Mouse (Mus musculus) frontal cortex, postnatal 36 days (tissue): Measurements from ENCODE around the gene Men1.
"Not testable (repeated sequence)": the region's sequence is repeated elsewhere in the genome, so short reads cannot be mapped to it uniquely, and the experiment has no call there.

Experiments used
- DNase-seq, 2 experiments: peaks; one replicate each; pipeline ENCODE4 v3.0.0; 2022; ENCODE audit warnings: low spot score in 2 of 2

The Men1 gene

GRCm38 (mm10) chr19:6334673-6335457, at the start of gene Men1:
Gene Men1, plus strand, starts transcription at chr19:6334979.
- DNase-seq: peak; percentile 95 to 98

GRCm38 (mm10) chr19:6285226-6285625, 49.6 kb upstream of the Men1 start:
- no peak for DNase-seq

DNA sequence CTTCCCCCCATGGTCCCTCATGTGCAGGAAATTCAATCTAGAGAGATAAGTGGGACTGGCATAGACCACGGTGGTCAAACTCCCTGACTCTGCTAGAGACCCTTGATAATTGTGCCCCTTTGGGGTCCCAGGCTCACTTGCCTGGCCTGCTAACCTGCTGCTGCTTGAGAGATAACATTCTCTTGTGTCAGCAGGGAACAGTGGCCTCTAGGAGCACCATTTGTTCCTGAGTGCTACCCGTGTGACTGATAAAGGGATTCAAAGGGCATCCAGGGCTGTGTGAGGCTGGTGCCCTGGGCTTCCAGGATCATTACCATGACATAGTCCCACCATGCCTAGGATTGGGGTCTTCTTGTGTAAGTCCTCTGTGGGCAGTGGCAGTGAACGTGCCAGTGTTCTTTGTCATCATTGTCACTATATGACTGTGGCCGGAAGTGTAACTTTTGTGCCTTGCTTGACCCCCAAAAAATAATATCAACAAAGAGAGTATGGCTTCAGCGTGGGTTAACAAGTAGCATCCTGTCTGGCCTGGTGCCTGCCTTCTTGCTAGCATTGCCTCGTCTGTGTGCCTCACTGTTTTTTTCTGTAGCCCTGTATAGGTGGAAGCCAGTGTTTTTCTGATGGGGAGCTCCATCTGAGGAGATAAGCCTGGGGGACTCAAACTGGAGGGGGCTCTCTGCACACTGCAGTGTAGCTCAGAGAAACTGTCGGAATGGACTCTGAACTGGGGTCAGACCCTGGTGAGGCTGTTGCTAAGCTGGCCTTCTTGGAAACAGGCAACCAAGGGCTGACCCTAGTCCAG, 48.9 kb upstream of the Men1 start:
- DNase-seq: no peak

DNA sequence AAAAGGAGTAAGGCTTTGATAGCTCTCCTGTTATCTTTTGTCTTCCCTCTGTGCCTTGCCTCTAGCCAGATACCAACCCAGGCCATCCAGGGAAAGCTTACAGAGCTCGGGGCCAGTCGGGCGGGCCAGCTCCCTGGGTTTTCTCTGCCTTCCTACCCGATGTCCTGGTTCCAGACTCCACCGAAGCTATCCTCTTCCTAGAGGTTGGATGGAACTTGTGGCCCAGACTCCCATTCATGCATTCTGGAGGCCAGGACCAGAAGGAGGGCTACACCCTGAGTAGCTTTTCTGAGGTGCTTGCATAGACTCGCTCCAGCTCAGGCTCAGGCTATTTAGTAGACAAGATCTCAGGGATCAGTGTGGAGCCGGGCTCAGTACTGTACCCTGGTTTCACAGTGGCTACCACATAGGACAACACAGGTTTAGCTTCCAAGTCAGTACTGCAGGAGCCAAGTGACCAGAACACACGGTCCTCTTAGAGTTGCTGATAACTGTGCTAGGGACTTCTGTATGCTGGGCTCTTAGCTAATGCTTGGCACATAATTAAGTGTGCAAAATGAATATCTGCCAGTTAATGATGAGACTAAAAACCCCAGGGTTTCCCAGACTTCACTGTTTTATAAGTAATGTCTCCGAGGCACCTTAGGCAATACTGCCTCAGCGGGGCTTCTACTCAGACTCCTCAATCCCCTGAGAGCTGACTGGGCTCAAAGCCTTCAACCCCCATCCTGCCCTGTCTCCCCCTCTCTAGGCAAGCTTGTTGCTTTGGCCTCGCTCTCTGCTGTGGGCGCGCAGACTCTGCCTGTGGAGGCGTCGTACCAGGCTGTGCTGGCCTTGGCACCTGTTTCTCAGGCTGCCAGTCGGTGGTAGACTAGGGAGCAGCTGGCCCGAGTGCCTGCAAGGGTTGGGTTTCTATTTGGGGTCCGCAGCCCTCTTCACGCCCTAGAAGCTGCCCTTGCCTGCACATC, 48.1 kb upstream of the Men1 start:
- DNase-seq: no peak

DNA sequence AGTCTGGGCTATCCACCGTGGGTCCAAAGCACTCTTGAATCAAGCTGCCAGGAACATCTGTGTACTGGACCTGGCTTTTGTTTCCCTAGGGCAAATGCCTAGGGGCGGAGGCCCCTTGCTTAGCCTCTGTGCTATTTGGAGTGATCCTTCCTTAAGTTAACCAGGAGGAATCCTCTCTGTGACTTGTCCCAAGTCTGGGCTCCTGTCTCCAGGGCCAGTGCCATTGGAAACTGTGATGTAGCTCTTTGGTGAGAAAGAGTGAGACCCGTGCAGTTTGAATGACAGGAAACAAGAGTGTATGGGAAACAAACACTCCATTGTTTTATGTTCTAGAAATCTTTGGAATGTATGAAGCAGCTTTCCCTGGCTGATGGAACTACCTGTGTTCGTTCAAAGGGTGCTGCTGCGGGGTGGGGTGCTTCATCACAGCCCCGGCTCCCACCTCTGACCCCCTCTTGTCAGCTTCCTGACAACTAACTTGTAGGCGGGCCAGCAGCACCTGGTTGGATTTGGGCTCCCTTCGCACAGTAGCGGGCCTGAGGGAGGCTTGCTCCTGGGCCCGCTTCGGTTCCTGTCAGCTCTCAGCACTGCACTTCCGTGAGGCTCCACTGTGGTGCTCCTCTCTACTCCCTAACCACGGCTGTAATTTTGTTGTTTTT, 46.4 kb upstream of the Men1 start:
- no peak for DNase-seq

- DNase-seq: no peak
These were observed 45.0 kb upstream of the Men1 start for GRCm38 (mm10) chr19:6289696-6290238.

GRCm38 (mm10) chr19:6290720-6291116, 44.1 kb upstream of the Men1 start:
- DNase-seq: not testable (repeated sequence)

DNA sequence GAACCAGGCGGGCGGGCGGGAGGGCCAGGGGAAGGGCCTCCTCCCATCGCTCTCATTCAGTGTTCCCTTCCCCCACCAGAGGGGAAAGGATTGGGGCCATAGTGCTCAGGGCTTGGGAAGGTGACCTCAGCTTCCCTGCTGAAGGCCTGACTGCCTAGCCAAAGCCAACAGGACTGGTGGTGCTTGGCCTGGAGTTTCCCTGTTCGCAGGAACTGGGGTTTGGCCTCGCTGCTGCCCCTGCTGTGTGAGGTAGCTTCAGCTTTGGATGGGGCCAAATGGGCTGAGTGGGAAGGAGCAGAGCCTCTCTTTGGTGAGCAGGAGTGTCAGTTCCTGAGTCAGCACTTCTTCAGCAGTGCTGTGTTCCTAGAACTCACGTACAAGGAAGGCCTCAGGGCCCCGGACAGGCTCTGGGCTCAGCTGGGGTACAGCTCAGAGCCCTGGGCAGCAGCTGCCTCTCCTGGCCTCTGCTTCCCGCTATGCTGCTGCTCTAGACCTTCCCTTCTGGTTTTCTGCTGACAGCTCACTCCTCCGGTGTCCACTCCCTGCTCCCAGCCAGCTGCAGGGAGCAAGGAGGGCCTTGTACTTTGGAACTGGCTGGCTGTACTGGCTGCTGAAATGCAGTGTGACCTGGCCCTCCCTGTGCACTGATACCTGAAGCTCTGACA, 43.5 kb upstream of the Men1 start:
- DNase-seq: no peak

GRCm38 (mm10) chr19:6292262-6292661, 42.5 kb upstream of the Men1 start:
- DNase-seq: no peak

DNA sequence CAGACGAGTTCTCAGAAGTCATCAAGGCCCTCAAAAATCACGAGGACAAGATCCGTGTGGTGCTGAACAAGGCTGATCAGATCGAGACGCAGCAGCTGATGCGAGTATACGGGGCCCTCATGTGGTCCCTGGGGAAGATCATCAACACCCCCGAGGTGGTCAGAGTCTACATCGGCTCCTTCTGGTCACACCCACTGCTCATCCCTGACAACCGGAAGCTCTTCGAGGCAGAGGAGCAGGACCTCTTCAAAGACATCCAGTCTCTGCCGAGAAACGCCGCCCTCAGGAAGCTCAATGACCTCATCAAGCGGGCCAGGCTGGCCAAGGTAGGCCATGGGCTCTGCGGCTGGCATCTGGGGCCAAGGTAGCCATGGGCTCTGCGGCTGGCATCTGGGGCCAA, 40.5 kb upstream of the Men1 start:
- DNase-seq: no peak

GRCm38 (mm10) chr19:6296551-6297210, 38.1 kb upstream of the Men1 start:
- DNase-seq: no peak

DNA sequence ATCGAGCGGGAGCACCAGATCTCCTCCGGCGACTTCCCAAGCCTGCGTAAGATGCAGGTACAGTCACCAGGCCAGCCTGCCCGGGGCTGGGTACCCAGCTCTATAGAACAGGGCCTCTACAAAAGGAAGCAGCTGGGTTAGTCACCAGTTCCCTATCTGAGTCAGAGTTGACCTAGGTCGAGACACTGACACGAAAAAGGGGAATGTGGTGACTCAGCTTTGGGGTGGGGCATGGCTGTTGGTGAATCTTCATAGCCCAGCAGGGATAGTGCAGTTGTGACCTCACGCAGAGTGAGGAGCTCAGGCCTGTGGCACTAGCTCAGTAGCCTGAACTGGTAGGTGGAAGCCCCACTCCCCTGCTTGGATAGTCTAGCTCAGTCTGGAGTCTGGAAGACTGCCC, 37.1 kb upstream of the Men1 start:
- no peak for DNase-seq

GRCm38 (mm10) chr19:6299003-6299402, 35.8 kb upstream of the Men1 start:
- no peak for DNase-seq

- DNase-seq: no peak
These were observed 35.1 kb upstream of the Men1 start for GRCm38 (mm10) chr19:6299450-6300267.

DNA sequence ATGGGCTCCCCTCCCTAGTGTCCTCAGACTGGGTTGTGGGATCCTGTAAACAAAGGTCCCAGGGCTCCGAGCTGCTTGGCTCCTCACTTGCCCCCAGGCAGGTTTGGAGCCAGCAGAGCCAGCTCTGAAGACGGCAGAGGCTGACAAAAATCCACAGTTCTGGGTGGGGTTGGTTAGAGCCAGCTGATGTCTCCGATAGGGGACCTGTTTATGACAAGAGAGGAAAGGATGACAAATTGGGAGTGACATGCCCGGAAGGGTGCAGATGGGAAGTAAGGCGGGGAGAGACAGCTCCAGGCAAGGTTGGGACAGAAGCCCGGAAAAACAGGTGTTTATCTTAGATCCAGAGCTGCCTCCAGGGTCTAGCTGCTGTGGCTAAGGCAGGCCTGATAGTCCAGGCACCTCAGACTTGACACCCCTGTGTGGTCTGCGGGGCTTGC, 34.4 kb upstream of the Men1 start:
- no peak for DNase-seq

GRCm38 (mm10) chr19:6302114-6302513, 32.7 kb upstream of the Men1 start:
- no peak for DNase-seq

GRCm38 (mm10) chr19:6302522-6302921, 32.3 kb upstream of the Men1 start:
- DNase-seq: peak in 1 of 2 experiments; percentile 28

- DNase-seq: no peak
These were observed 30.9 kb upstream of the Men1 start for GRCm38 (mm10) chr19:6303831-6304230.
